Mouse (Mus musculus) olfactory bulb, adult 2 months (tissue): ENCODE results near the gene Olfr63. TPM values are rescaled to one million over a fixed set of nuclear protein-coding genes. Genes with fewer than 3 reads are reported as not detected.
"Not testable (repeated sequence)": the region's sequence is repeated elsewhere in the genome, so short reads cannot be mapped to it uniquely, and the experiment has no call there.

ENCODE experiments used
- H3K27ac ChIP-seq: fragments of 200-500 bp; 2 replicates; pipeline ENCODE4 v1.5.1; 2012; ENCODE audit warnings: low read depth, low read length; ENCODE audit not compliant: insufficient read depth
- H3K4me1 ChIP-seq: fragments of 200-500 bp; 2 replicates; pipeline ENCODE4 v1.6.1; 2012; ENCODE audit warnings: low read length; ENCODE audit not compliant: control insufficient read depth, insufficient read depth
- H3K4me3 ChIP-seq: fragments of 200-500 bp; 2 replicates; pipeline ENCODE4 v1.5.1; 2012; ENCODE audit warnings: mild to moderate bottlenecking, low read depth, low read length, moderate library complexity; ENCODE audit not compliant: insufficient read depth
- CTCF ChIP-seq: fragments of 200-500 bp; IDR thresholded peaks from 2 replicates; pipeline ENCODE4 v1.5.1; 2012; ENCODE audit warnings: low read depth, mild to moderate bottlenecking, low read length, moderate library complexity; ENCODE audit not compliant: insufficient read depth
- POLR2A ChIP-seq: fragments of 200-500 bp; IDR thresholded peaks from 2 replicates; pipeline ENCODE4 v1.6.1; 2012; ENCODE audit warnings: mild to moderate bottlenecking, low read depth, low read length, moderate library complexity; ENCODE audit not compliant: insufficient read depth
- WGBS: fragments of 180-500 bp; shearing (Covaris S2); methylation state at CpG from one replicate; pipeline ENCODE4 v1.1.7; 2018; 5-methylcytosine and 5-hydroxymethylcytosine counted together
- polyA plus RNA-seq: library from polyadenylated mRNA; stranded (reverse); fragments of >200 nt; gene quantifications from 2 replicates; pipeline ENCODE4 v1.2.4, GENCODE M21; 2012; ENCODE audit warnings: low replicate concordance; ENCODE audit not compliant: missing spikeins, insufficient read depth, insufficient read length

Gene Olfr63
- polyA plus RNA-seq = not detected in 2 replicates

GRCm38 (mm10) chr17:33264376-33264775 is at the start of gene Olfr63:
TSS of gene Olfr63 (plus strand) at chr17:33264676.
- Histone ChIP-seq H3K4me1 (no peaks in the 10 kb centered on the region), H3K27ac (no peak within 1 kb of the TSS), H3K4me3 (no peak within 1 kb of the TSS)
- 65% methylated on average over 1 of the region's 1 CpGs for WGBS
- TF ChIP-seq CTCF (no peak), POLR2A (no peak)

- H3K4me1 ChIP-seq = no peaks in the 10 kb centered on the region
- no peak within 1 kb of the TSS for H3K27ac ChIP-seq
- WGBS = 80% methylated on average over 2 of the region's 2 CpGs
- no peak within 1 kb of the TSS for H3K4me3 ChIP-seq
- TF ChIP-seq CTCF (no peak), POLR2A (no peak)
Measured at GRCm38 (mm10) chr17:33221590-33221989, 42.9 kb upstream of the Olfr63 start, which contains the start of gene Olfr1564. TSS of gene Olfr1564 (minus strand) at chr17:33221690.

GRCm38 (mm10) chr17:33236646-33237045 is 27.8 kb upstream of the Olfr63 start:
- not testable (repeated sequence) for H3K27ac ChIP-seq, H3K4me3 ChIP-seq, H3K4me1 ChIP-seq
- 90% methylated on average over 1 of the region's 1 CpGs for WGBS

DNA sequence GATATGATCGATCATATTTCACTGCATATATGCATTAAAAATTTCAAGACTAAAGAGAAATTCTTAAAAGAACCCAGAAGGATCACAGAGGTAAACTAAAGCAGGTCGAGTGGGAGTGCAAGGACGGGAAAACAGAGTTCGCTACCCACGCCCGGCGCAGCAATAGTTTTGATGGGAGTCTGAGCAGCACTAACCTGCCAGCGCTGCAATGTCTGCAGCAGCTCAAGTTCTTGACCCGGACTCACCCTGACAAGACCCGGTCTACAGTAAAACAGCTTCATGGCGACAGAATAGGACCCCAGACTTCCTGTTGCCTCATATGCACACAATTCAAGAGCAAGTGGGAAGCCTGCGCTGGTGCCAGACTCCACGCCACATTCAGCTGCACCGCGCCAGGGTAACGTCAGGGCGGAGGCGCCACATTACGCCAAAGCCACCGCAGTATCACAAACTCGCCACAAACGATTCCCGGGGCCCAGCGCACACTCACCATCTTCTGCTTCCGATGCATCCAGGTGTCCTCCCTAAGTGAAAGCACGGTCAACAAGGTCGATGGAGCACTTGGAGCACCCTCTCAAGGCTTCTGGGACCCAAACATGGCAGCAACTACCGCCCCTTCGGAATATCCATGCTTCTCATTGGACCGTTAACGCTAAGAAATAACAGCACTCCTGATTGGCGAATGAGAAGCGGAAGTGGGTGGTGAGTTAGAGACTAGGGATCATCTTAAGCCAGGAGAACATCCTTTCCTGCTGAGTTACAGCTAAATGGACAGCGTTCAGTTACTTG is 9.8 kb upstream of the Olfr63 start, which contains the start of gene Zfp955a:
Gene Zfp955a (minus strand): TSS at position 616 of the 789 bp plus-strand sequence.
- not testable (repeated sequence) for H3K27ac ChIP-seq, H3K4me3 ChIP-seq, H3K4me1 ChIP-seq
- WGBS = 42% methylated on average over 1 of the region's 34 CpGs

DNA sequence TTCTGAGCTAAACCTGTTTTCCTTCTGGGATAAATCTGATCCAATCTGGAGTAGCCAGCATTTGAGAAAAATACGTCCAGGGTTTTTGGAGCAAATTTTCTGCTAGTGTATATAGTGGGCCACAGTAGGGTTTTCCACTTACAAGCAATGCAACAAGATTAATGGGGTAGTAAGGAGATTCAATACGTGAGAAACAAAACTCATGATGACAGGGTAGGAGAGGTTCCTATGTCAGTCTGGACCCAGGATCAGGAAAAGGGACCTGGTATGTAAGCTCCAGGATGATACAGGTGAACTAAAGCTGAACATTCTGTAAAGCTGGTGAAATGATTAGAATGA is 9.2 kb upstream of the Olfr63 start:
- not testable (repeated sequence) for H3K4me3 ChIP-seq, H3K4me1 ChIP-seq, H3K27ac ChIP-seq
- no CpG with 5 or more reads among the region's 2 CpGs for WGBS

DNA sequence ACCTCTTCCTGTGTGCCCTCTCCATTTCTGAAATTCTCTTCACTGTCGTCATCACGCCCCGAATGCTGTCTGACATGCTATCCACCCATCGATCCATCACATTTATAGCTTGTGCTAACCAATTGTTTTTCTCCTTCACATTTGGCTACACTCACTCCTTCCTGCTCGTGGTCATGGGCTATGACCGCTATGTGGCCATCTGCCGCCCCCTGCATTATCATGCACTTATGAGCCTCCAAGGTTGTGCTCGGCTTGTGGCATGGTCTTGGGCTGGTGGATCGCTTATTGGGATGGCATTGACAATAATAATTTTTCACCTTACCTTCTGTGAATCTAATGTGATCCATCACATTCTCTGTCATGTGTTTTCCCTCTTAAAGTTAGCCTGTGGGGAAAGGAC is 4.4 kb downstream of the Olfr63 start:
- no peaks in the 10 kb centered on the region for H3K4me1 ChIP-seq
- TF ChIP-seq CTCF = no peak
- TF ChIP-seq POLR2A = no peak
- no peak overlapping the region for H3K4me3 ChIP-seq
- H3K27ac ChIP-seq = no peak overlapping the region
- 87% methylated on average over 9 of the region's 9 CpGs for WGBS

GRCm38 (mm10) chr17:33289039-33289875 is 24.8 kb downstream of the Olfr63 start, which contains the start of gene Zfp955b:
TSS of gene Zfp955b (plus strand) at chr17:33289544.
- not testable (repeated sequence) for H3K4me3 ChIP-seq, H3K4me1 ChIP-seq, H3K27ac ChIP-seq
- WGBS = no CpG with 5 or more reads among the region's 25 CpGs

DNA sequence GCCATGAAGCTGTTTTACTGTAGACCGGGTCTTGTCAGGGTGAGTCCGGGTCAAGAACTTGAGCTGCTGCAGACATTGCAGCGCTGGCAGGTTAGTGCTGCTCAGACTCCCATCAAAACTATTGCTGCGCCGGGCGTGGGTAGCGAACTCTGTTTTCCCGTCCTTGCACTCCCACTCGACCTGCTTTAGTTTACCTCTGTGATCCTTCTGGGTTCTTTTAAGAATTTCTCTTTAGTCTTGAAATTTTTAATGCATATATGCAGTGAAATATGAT is 25.3 kb downstream of the Olfr63 start:
- no CpG with 5 or more reads among the region's 9 CpGs for WGBS

More for the DNA sequence above, 25.3 kb downstream of the Olfr63 start:
- not testable (repeated sequence) for H3K4me1 ChIP-seq, H3K27ac ChIP-seq, H3K4me3 ChIP-seq

Other genes starting within 250 kb of the Olfr63 start
- gene Zfp763, start 231.3 kb upstream of the Olfr63 start, polyA plus RNA-seq = not detected in 2 replicates
- not detected in 2 replicates for gene 4921501E09Rik, start 196.6 kb upstream of the Olfr63 start, polyA plus RNA-seq
- gene Zfp563, start 175.4 kb upstream of the Olfr63 start, polyA plus RNA-seq = not detected in 2 replicates
- not detected in 2 replicates for gene Morc2b, start 125.0 kb upstream of the Olfr63 start, polyA plus RNA-seq
- gene Olfr55, start 96.2 kb upstream of the Olfr63 start, polyA plus RNA-seq = not detected in 2 replicates
- not detected in 2 replicates for gene Olfr239, start 73.4 kb upstream of the Olfr63 start, polyA plus RNA-seq
- not detected in 2 replicates for gene Olfr1564, start 43.0 kb upstream of the Olfr63 start, polyA plus RNA-seq
- gene Zfp955a, start 9.5 kb upstream of the Olfr63 start, polyA plus RNA-seq = not detected in 2 replicates
- not detected in 2 replicates for gene Zfp955b, start 24.9 kb downstream of the Olfr63 start, polyA plus RNA-seq
- gene Zfp81, start 94.2 kb downstream of the Olfr63 start, polyA plus RNA-seq = not detected in 2 replicates
- gene Zfp101, start 130.0 kb downstream of the Olfr63 start, polyA plus RNA-seq = not detected in 2 replicates
- gene Actl9, start 168.2 kb downstream of the Olfr63 start, polyA plus RNA-seq = not detected in 2 replicates